Mouse (Mus musculus): Measurements from ENCODE around the gene Rnf7. TPM values are rescaled to one million over a fixed set of nuclear protein-coding genes. Genes with fewer than 3 reads are reported as not detected.
"Not testable (repeated sequence)": the region's sequence is repeated elsewhere in the genome, so short reads cannot be mapped to it uniquely, and the experiment has no call there.

Gene Rnf7
- total RNA-seq (2021), result 10 to 100 TPM; 56.2 to 63.1 TPM

DNA sequence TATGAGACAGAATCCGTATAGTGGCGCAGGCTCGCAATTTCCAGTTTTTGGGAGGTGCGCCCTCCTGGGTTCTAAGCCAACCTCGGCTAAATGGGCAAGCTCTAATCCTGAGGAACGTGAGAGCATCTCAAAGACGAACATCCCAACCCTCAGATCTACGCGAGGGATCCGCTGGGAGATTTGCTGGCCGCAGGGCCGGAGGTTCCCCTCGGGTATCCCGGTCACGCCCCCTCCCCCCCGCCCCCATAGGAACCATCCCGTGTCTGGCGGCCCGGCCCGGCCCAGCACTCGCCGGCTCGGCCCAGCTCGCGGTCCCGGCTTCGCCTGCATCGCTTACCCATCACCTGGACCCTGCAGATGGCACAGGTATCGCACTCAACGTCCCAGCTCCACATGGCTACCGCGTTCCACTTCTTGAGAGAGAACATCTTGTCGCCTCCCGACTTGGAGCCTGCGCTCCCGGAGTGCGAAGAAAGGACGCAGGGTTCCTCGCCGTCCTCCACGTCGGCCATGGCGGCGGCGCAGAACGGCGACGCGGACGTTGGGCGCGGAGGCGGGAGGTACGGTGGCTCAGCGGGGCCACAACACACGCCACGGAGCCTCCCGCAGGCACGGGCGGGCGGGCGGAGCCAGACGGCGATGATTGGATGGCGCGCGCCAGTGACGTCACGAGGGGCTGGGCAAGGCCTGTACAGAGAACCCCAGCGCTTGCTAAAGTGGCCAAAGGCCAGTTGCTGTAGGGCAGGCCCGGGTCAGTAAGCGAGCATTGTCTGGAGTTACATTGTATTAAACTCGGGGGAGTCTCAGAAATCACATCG is at the start of gene Rnf7:
TSS of gene Rnf7 (minus strand) at position 605 of the 818 bp plus-strand sequence.
- intact Hi-C loops (cut with DNase I), result loop anchor here (5.0 kb wide), 1 partner anchor 116 kb away; the partner anchor contains the start of gene Atp1b3
- peak; percentile 100 for DNase-seq (ENCODE audit: low spot score in 2 of 2)

DNA sequence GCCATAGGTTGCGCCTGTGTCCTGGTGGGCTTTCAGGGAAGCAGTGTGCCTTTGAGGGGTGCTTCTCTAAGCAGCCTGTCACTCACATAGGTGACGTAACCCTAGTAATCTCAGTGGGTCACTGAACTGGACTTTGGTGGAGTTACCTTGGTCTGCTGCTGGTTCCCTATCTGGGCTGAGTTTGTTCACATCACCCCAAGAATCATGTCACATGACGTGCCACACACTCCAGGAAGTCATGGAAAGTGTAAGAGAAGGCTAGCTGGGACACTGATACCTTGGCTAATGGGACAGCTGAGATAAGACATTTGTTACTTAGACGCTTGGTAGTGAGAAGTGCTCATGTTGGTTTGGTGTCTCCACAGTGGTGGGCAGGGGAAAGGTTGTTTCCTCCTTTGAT is 47.5 kb upstream of the Rnf7 start:
- DNase-seq (ENCODE audit: low spot score in 2 of 2), result no peak
- intact Hi-C loops (cut with DNase I), result no loop called here

DNA sequence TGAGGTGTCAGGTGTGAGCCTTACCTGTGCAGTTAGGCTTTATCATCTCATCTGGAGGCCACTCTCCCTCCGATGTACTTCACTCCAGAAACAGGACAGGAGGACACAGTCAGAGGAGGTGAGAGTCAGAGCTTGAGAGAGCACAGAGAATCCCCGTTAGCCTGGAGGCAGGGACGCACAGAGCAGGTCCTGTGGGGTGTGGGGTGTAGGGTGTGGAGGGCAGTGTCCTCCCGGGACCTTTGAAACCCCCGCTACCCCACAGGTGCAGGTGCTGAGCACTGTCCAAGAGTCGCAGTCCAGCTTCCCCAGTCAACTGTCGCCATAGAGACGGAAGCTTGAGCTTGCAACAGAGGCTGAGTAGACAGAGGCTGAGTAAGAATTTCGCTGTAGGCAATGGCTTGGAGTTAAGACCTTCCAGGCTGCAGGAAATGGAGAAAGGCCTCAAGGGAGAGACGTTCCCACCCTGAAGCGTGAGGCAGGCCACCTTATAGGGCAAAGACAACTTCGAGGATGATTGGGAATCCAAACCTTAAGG is 46.6 kb upstream of the Rnf7 start, which contains the start of gene Gm28729:
TSS of gene Gm28729 (minus strand) at position 293 of the 535 bp plus-strand sequence.
- intact Hi-C loops (cut with DNase I), result no loop called here
- no peak for DNase-seq (ENCODE audit: low spot score in 2 of 2)

DNA sequence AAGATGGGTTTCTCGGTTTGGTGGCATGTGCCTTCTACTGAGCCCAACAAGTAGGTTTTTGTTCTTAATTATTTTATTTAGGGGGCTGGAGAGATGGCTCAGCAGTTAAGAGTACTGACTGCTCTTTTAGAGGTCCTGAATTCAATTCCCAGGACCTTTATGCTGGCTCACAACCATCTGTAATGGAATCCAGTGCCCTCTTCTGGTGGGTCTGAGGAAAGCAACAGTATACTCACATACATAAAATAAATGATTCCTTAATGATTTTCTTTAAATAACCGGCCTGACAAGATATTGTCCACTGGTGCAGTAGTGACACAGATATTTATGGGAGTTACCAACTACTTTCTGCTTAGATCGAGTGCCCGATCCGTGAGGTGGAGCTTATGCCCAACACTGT is 44.7 kb upstream of the Rnf7 start:
- DNase-seq (ENCODE audit: low spot score in 2 of 2), result no peak
- intact Hi-C loops (cut with DNase I), result no loop called here

DNA sequence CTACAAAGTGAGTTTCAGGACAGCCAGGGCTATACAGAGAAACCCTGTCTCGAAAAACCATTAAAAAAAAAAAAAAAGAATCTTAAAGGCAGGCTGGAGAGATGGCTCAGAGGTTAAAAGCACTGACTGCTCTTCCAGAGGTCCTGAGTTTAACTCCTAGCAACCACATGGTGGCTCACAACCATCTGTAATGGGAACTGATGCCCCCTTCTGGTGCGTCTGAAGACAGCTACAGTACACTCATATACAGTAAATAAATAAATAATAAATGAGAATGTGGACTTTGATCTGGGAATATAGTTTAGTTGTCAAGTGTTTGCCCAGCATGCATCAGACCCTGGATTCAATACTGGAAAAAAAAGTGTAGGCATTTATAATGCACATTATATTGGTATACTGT is 43.1 kb upstream of the Rnf7 start:
- DNase-seq (ENCODE audit: low spot score in 2 of 2); intact Hi-C loops (cut with DNase I): not testable (repeated sequence)

DNA sequence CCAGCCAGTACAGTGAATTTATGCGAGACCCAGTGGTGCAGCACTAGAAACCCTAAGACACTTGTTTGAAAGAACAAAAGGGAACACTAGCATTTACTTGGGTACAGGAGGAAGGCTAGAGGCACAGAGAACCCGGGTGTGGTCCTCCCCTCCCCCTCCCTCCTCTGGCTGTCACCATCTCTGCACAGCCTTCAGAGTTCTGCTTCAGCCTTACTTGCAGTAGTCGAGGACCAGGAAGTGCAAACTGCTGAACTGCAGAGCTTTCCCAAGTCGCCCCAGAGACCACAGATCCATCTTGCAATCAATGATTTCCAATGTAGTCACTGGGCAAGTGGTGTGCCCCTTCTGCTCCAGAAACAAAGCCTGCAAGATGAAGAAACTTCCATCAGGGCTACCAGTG is 39.0 kb upstream of the Rnf7 start:
- no peak for DNase-seq (ENCODE audit: low spot score in 2 of 2)
- intact Hi-C loops (cut with DNase I), result no loop called here

DNA sequence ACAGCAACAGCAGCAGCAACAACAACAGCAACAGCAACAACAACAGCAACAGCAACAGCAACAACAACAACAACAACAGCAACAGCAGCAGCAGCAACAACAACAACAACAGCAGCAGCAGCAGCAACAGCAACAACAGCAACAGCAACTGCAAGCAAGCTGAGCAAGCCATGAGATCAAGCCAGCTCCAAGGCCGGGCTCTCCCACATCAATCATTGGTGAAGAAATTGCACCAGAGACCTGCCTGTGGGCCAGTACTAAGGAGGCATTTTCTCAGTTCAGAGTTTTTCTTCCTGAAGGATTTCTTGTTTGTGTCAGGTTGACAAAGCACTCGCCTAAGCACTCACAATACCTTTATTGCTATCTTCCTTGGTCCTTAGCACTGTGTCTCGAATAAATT is 38.3 kb upstream of the Rnf7 start:
- no peak for DNase-seq (ENCODE audit: low spot score in 2 of 2)
- intact Hi-C loops (cut with DNase I), result no loop called here

DNA sequence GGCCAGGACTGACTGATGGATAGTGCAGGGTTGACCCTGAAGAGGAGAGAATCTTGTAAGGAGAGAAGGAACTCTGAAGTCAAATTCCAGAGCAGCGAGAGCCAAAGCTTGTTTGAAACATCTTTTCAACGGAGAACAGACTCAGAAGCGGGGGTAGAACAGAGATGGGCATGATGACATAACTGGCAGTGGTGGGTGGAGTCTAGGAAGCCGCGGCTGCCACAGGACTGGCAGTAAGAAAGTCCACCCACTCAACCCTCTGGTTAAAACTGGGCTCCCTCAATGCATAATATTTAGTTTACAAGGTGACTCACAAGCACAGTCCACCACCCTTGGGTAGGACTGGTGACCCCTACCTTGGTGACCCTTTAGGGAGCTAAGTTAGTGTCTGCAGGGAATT is 37.3 kb upstream of the Rnf7 start:
- no peak for DNase-seq (ENCODE audit: low spot score in 2 of 2)
- intact Hi-C loops (cut with DNase I), result no loop called here

DNA sequence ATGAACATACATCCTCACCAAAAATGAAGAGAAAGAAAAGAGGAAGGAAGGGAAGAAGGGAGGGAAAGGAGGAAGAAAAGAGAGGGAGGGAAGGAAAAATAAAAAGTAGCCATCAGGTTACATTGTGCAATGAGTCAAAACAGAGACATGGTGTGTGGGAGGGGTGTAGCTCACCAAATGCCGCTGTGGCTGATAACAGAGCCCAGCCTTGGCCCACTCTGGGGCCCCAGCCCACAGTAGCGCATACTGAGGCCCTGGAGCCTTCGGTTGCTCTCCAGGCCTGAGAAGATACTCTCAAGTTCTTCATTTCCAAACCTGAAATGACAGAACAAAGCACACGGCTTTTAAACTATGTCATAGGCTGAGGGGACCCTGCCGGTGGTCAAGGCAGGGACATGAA is 35.8 kb upstream of the Rnf7 start:
- intact Hi-C loops (cut with DNase I), result no loop called here
- no peak for DNase-seq (ENCODE audit: low spot score in 2 of 2)

DNA sequence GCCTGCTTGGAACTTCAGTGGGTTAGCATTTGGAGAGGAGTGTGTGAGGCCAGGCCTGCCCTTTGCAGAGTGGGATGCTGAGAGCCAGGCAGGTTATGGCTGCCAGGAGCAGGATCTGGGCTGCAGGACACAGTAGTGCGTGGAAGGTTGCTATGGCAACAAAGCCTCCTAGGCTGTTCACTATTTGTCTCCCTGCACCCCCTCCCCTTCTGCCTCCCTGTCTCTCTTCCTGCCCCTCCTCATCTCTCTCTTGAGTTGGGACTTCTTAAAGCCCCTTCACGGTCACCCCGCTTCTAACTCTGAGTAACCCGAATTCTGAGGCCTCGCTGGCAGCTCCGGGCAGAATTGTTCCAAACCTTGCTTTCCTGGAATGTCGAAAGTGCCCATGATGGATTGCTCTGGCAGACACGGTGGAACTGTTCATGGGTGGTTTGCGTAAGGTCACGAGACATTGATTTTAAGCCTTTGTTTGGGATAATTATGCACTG is 27.6 kb upstream of the Rnf7 start:
- intact Hi-C loops (cut with DNase I), result no loop called here
- no peak for DNase-seq (ENCODE audit: low spot score in 2 of 2)

DNA sequence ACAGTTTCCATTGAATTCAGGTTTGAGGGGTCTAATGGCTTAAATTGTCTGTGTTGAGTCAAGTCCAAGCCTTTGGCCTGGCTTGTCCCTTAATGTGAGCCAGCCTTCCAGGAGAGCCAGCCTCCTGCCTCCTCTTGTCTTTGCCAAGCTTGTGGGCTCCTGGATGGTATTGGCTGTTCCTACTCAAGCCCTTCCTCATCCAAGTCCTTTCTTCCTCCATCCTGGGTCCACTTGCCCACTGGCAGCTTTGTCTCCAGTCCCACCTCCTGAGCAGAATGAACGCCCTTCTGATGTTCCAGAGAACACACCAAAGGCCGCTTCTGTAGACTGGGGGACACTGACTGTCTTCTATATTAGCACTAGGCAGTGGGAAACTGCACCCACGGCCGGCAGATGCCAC is 26.7 kb upstream of the Rnf7 start:
- no peak for DNase-seq (ENCODE audit: low spot score in 2 of 2)
- intact Hi-C loops (cut with DNase I), result no loop called here

DNA sequence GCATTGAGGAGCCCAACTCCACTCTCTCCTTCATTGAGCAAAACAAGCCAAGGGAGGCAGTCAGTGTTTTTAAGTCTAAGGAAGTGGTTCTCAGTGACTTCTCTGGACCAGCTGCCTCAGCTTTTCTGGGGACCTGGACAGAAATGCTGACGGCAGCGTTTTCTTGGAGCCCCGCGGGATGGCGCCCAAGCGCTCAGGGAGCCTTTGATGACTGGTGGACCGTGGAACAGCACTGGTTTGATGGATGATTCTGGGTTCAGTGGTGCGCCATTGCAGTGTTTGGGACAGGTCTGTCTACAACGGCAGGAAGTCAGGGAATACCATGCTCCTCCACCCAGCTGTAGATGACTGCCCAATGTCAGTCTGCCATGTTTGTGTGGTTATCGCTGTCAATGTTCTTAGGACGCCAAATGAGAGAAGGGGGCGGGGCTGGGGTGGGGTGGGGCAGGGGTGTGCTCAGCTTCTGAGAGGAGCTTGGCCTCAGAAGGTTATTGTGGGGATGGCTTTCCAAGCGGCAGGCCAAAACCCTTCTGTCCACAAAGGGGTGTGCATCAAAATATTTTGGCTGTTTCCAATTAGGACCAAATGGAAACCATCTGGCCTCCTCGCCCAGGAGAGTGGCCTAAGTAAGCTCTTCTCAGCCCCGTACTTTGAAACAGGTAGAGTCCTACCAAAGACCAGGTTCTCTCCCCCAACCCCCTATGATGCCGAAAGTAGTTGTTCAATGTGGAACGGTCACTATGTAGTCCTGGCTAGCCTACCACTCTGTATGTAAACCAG is 25.8 kb upstream of the Rnf7 start:
- intact Hi-C loops (cut with DNase I), result no loop called here
- no peak for DNase-seq (ENCODE audit: low spot score in 2 of 2)

DNA sequence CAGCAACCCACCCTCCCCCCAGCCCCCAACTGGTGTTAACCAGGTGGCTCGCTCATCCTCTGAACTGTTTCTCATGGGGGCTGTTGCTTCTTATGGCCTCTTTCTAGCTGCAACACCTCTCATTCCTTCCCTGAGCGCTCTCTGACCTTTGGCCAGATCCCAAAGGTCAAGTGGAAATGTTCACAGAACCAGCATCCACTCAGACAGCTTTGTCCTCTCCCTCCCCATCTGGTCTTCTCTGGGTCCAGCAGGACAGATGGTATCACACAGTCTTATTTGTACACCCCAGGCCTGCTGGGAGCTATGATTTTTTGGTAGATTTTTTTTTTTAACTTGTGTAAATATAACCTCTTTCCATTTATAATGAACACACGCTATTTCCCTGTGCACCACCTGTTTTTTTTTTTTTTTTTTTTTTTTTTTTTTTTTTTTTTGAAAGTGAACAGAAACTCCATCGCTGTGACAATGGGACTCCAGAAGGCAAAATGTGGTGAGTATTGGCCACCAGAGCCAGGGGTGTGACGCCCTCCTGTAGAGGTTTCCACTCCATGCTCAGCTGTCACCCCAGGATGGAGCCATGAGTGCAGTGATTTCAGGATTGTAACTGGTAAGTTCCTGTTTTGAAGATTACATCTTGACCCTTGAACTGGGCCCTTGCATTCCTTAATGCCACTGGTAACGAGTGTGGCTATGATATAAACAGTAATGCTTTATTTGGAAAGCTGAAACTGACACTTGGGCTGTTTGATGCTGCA is 24.6 kb upstream of the Rnf7 start:
- no peak for DNase-seq (ENCODE audit: low spot score in 2 of 2)
- intact Hi-C loops (cut with DNase I), result no loop called here

DNA sequence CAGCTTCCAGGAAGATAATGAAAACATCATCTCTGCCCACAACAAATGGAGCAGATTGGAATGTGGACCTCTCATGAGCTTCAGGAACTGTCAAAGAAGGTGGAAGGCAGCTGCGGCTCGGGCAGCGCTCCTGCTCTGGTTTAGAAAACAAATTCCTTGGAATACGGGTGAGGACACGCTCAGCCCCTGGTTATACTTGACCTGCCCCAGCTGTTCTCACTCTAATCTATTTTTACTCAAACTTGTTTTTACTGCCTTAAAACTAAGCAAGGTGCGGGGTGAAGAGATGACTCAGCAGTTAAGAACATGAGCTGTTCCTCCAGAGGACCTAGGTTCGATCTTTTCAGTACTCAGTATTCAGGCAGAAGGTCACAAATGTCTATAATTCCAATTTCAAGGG is 22.7 kb upstream of the Rnf7 start:
- intact Hi-C loops (cut with DNase I), result no loop called here

DNA sequence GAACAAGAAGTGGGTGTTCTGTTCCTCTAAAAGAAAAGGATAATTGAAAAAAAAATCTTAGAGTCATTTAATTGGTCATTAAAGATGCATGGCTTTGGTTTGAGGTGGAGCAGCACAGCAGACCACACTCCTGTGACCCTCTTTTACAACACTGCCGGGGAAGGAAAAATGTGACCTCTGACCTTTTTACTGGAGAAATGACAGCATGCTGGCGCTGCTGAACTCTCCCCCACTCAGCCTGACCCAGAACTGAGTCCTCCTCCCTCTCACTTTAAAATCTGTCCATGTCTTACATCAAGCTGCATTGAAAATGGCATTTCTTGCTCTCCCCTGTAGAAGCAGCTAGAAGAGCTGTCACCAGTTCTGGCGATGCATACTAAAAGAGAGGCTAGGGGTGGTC is 14.7 kb upstream of the Rnf7 start:
- intact Hi-C loops (cut with DNase I), result no loop called here
- DNase-seq (ENCODE audit: low spot score in 2 of 2), result no peak

More for the DNA sequence above, 22.7 kb upstream of the Rnf7 start:
- DNase-seq (ENCODE audit: low spot score in 2 of 2), result no peak

DNA sequence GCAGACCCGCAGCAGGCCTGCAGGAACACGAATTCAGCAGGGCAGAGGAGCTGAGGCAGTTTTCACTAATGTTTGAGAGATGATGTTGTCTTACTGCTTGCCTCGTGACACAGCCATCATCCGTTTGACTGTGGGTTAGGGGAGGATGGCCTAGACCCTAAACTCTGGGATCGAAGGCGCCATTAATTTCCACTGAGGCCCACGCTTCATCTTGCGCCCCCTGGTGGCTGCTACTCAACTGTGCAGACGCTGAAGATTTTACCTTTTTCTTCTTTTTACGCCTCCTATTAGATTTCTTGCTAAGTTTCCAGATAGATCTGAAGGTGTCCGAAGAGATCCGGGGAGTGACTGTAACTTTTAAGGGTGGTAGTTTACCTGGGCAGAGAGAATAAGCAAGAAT is 13.3 kb upstream of the Rnf7 start:
- intact Hi-C loops (cut with DNase I), result no loop called here
- no peak for DNase-seq (ENCODE audit: low spot score in 2 of 2)

DNA sequence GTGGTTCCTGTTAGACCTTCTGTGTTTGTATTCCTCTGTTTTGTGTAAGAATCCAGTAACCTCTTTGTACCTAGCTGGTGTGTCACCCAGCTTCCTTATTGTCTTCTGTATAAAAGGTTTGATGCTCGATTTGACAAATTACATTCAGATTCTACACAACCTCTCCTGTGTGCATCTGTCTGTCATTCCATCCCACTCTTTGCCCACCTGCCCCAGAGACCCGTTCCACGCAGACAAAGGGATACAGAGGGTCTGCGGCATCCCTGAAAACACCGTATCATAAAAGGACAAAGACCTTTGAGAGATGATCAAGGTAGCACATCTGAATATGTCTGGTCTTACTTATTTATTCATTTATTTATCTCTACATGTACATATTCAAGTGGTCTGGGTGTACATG is 9.4 kb upstream of the Rnf7 start:
- DNase-seq (ENCODE audit: low spot score in 2 of 2); intact Hi-C loops (cut with DNase I): not testable (repeated sequence)

DNA sequence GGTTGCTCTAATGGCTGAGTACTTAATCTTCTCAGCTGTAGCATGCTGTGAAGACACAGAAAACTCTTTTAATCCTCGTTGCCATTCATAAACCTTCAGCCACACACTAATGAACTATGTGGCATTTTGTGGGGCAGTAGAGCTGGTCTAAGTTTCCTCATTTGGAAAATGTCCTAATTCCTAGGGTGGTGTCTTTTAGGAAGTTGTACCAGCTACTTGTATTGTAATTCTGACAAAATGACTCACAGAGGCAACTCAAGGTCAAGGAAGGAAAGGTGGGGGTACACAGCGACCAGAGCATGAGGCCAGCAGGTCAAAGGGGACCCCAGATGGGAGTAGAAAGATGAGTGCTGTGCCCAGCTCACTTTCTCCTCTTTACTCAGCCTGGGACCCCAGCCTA is 5.2 kb upstream of the Rnf7 start:
- no peak for DNase-seq (ENCODE audit: low spot score in 2 of 2)
- intact Hi-C loops (cut with DNase I), result no loop called here

DNA sequence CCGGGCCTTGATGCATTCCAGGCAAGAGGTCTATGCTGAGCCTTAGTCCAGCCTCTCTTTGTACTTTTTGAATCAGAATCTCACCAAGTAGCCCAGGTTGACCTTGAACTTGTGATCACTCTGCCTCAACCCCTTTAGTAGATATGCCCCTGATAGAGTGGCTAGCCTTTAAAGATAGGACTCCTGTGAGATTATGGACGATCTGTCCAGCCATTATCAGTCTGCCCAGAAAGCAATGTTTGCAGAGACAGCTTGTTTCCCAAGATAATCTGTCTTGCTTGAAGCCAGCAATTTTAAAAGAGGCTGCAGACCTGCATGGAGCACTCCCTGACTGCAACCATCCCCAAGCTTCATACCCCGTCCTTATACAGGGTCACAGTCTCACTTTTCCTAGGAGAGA is 4.6 kb upstream of the Rnf7 start:
- DNase-seq (ENCODE audit: low spot score in 2 of 2), result no peak
- intact Hi-C loops (cut with DNase I), result no loop called here

DNA sequence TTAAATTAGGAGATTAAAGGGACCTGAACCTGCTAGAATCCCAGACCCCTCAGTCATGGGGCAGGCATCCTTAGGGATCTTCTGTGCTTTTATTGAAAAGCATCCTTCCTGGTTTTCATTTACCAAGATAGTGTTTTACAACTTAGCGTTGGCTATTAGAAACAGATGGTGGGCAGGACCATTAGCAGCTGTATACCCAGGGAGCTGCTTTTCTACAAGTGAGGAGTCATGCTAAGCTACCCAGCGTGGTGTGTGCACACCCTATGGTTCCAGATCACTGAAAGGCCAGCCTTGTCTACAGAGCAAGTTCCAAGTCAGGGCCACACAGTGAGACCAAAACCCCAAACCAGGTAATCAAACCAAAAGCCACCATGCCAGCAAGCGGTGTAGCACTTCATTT is 6.1 kb downstream of the Rnf7 start:
- intact Hi-C loops (cut with DNase I), result no loop called here

More for the DNA sequence above, 6.1 kb downstream of the Rnf7 start:
- DNase-seq (ENCODE audit: low spot score in 2 of 2), result no peak
